Mouse (Mus musculus) ES-E14 (cell line): Measurements from ENCODE around the gene Dmrta2. TPM values are rescaled to one million over a fixed set of nuclear protein-coding genes. Genes with fewer than 3 reads are reported as not detected.
A peak's percentile ranks its signal among the peaks of the same experiment; 100 is the strongest.

ENCODE experiments used
- DNase-seq: peaks from one replicate; pipeline ENCODE4 v3.0.0-alpha.2; 2013; ENCODE audit warnings: low read depth, low spot score
- H3K27ac ChIP-seq: 2 replicates; pipeline ENCODE4 v1.5.1; 2012; ENCODE audit warnings: low read depth, mild to moderate bottlenecking, low read length, moderate library complexity, mixed read lengths; ENCODE audit not compliant: poor library complexity, insufficient read depth, severe bottlenecking
- H3K36me3 ChIP-seq: 2 replicates; pipeline ENCODE4 v1.6.1; 2012; ENCODE audit warnings: mild to moderate bottlenecking, low read length, moderate library complexity, mixed read lengths; ENCODE audit not compliant: control insufficient read depth, poor library complexity, insufficient read depth, severe bottlenecking
- H3K4me1 ChIP-seq, 2 experiments: fragments of 150-350 bp in 1 of 2; sonication (generic) in 1 of 2; 2 replicates each; pipeline ENCODE4 v1.6.1; 2012; ENCODE audit warnings: low read length in 2 of 2, mild to moderate bottlenecking in 1 of 2, mixed read lengths in 1 of 2; ENCODE audit not compliant: control insufficient read depth in 2 of 2, insufficient read depth in 2 of 2, poor library complexity in 1 of 2
- H3K4me3 ChIP-seq, 2 experiments: fragments of 150-350 bp in 1 of 2; sonication (generic) in 1 of 2; 2 replicates each; pipeline ENCODE4 v1.5.1; 2012; ENCODE audit warnings: low read length in 2 of 2, low read depth in 1 of 2, mild to moderate bottlenecking in 1 of 2, mixed read lengths in 1 of 2; ENCODE audit not compliant: insufficient read depth in 1 of 2, poor library complexity in 1 of 2, severe bottlenecking in 1 of 2
- H3K9ac ChIP-seq: 2 replicates; pipeline ENCODE4 v1.6.1; 2012; ENCODE audit warnings: low read depth, mild to moderate bottlenecking, low read length, mixed read lengths; ENCODE audit not compliant: poor library complexity, insufficient read depth, severe bottlenecking
- H3K9me3 ChIP-seq: fragments of 150-350 bp; sonication (generic); 2 replicates; pipeline ENCODE4 v1.6.1; 2012; ENCODE audit warnings: low read depth, mild to moderate bottlenecking, low read length; ENCODE audit not compliant: control insufficient read depth, insufficient read depth
- CHD2 ChIP-seq: IDR thresholded peaks from 2 replicates; pipeline ENCODE4 v1.6.1; 2014; ENCODE audit warnings: mild to moderate bottlenecking, low read depth, low read length, inconsistent platforms
- HCFC1 ChIP-seq: IDR thresholded peaks from 2 replicates; pipeline ENCODE4 v1.6.1; 2012; ENCODE audit warnings: low read length, inconsistent platforms, borderline replicate concordance; ENCODE audit not compliant: insufficient read depth
- MAFK ChIP-seq: IDR thresholded peaks from 2 replicates; pipeline ENCODE4 v1.6.1; 2014; ENCODE audit warnings: mild to moderate bottlenecking, low read depth, low read length, inconsistent platforms; ENCODE audit not compliant: insufficient read depth
- ZC3H11A ChIP-seq: IDR thresholded peaks from 2 replicates; pipeline ENCODE4 v1.6.1; 2012; ENCODE audit warnings: low read depth, mild to moderate bottlenecking, inconsistent platforms, low read length, borderline replicate concordance
- ZNF384 ChIP-seq: IDR thresholded peaks from 2 replicates; pipeline ENCODE4 v1.6.1; 2012; ENCODE audit warnings: low read depth, low read length, inconsistent platforms
- in situ Hi-C, 2 experiments: fragments of 600-800 bp; cut with MboI; formaldehyde crosslinking; loops; one replicate each; pipeline ENCODE4 v1.15.1; 2025; ENCODE audit warnings: low sequenced_read_pairs in 2 of 2, inconsistent platforms in 1 of 2; ENCODE audit not compliant: unreplicated experiment in 2 of 2
- total RNA-seq: library from RNA; depleted of rRNA; stranded (reverse); fragments of 300-350 nt; gene quantifications from 2 replicates; pipeline ENCODE4 v1.2.3, GENCODE M21; 2012; rRNA removed

The Dmrta2 gene
- 1.2 and 1.9 TPM in 2 replicates for total RNA-seq

- DNase-seq = peak; percentile 75
- Histone ChIP-seq H3K27ac (no peak within 1 kb of the TSS), H3K4me3 (peak within 1 kb of the TSS; percentile 64 to 66), H3K9ac (0 out of 2 replicates have a peak within 1 kb of the TSS, but pooled peaks have one; percentile 27), H3K4me1 (peaks cover 0 to 12% of the 10 kb centered on the region in 2 experiments; a peak in 1 of 4 replicates), H3K9me3 (no peaks in the 10 kb centered on the region), H3K36me3 (no peaks in the 10 kb centered on the region)
- no peak for TF ChIP-seq CHD2
- TF ChIP-seq ZNF384 = no peak
- no peak for TF ChIP-seq MAFK
- no peak for TF ChIP-seq ZC3H11A
- no peak for TF ChIP-seq HCFC1
- in situ Hi-C loops = loop anchor here in 1 of 2 experiments (5.0 kb wide), 1 partner anchor 320 kb away; no protein-coding TSS in a partner anchor
These were observed at the start of gene Dmrta2 for GRCm38 (mm10) chr4:109977148-109978067. Gene Dmrta2, plus strand, starts transcription at chr4:109978053.

GRCm38 (mm10) chr4:109929058-109929457 is 48.8 kb upstream of the Dmrta2 start:
- Histone ChIP-seq H3K4me1 (no peaks in the 10 kb centered on the region), H3K9ac (no peak overlapping the region), H3K27ac (no peak overlapping the region), H3K36me3 (no peaks in the 10 kb centered on the region; the same call in 1 of the 2 replicates), H3K4me3 (no peak overlapping the region), H3K9me3 (no peaks in the 10 kb centered on the region)
- DNase-seq = no peak
- in situ Hi-C loops = no loop called here
- TF ChIP-seq CHD2 (no peak), ZC3H11A (no peak), ZNF384 (no peak), MAFK (no peak), HCFC1 (no peak)

DNA sequence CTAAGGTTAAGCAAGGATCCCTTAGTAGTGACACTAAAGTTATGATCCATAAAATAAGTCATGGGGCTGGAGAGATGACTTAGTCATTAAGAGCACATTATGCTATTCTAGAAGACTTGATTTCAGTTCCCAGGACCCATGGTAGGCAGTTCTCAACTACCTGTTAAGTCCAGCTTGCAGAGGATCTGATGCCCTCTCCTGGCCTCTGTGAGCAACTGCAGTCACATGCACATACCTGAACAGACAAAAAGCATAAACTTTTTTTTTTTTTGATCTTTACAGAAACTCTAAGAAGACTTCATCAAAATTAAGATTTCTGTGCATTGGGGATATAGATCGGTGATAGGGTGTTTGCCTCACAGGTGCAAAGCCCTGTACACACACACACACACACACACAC is 47.4 kb upstream of the Dmrta2 start:
- Histone ChIP-seq H3K36me3 (no peaks in the 10 kb centered on the region; the same call in 1 of the 2 replicates), H3K9me3 (no peaks in the 10 kb centered on the region), H3K27ac (no peak overlapping the region), H3K4me1 (no peaks in the 10 kb centered on the region), H3K4me3 (no peak overlapping the region), H3K9ac (no peak overlapping the region)
- peak; percentile 87 for TF ChIP-seq ZNF384
- TF ChIP-seq ZC3H11A = 0 out of 2 replicates have a peak, but pooled peaks have one; percentile 13
- TF ChIP-seq CHD2 = no peak
- peak; percentile 26 for DNase-seq
- in situ Hi-C loops = no loop called here

DNA sequence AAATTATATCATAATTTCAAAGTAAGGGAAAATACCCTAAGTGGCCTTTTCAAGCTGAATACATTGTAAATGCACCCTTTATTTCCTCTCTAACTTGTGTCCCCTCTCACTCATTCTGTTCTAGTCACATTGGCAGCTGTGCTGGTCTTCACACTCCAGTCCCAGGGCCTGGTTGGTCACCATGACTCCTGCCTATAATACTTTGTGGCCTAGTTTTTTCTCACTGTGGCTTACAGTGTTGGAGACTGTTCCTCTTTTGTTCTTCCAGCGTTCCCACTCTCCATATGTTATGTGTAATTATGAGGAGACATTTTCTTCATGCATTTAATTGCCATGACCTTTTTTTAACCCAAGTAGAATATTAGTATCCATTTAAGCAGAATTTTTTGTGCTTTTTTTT is 46.9 kb upstream of the Dmrta2 start:
- Histone ChIP-seq H3K9me3 (no peaks in the 10 kb centered on the region), H3K4me1 (no peaks in the 10 kb centered on the region), H3K9ac (no peak overlapping the region), H3K27ac (no peak overlapping the region), H3K36me3 (no peaks in the 10 kb centered on the region; the same call in 1 of the 2 replicates), H3K4me3 (no peak overlapping the region)
- TF ChIP-seq ZC3H11A = no peak
- TF ChIP-seq HCFC1 = no peak
- no peak for TF ChIP-seq CHD2
- TF ChIP-seq ZNF384 = no peak
- no peak for TF ChIP-seq MAFK
- DNase-seq = no peak
- in situ Hi-C loops = no loop called here
